Mouse (Mus musculus) limb, embryonic 15.5 days (tissue): Measurements from ENCODE around the gene Kcnk2. TPM values are rescaled to one million over a fixed set of nuclear protein-coding genes. Genes with fewer than 3 reads are reported as not detected.

ENCODE experiments used
- ATAC-seq: fragments of 200-750 bp; cut with Nextera tagmentation; 2 replicates; pipeline ENCODE4 v1.8.0; 2017; ENCODE audit warnings: low read depth, moderate TSS enrichment; ENCODE audit not compliant: insufficient number of reproducible peaks, low FRiP score, low TSS enrichment
- H3K27ac ChIP-seq: fragments of 300-500 bp; sonication (generic); 2 replicates; pipeline ENCODE4 v1.5.1; 2015; ENCODE audit warnings: moderate library complexity, mild to moderate bottlenecking, inconsistent platforms
- H3K27me3 ChIP-seq: fragments of 300-500 bp; sonication (generic); 2 replicates; pipeline ENCODE4 v1.6.1; 2015; ENCODE audit warnings: inconsistent platforms
- H3K36me3 ChIP-seq: fragments of 300-500 bp; sonication (generic); 2 replicates; pipeline ENCODE4 v1.6.1; 2015; ENCODE audit warnings: inconsistent platforms
- H3K4me1 ChIP-seq: fragments of 300-500 bp; sonication (generic); 2 replicates; pipeline ENCODE4 v1.6.1; 2015; ENCODE audit warnings: inconsistent platforms
- H3K4me2 ChIP-seq: fragments of 300-500 bp; sonication (generic); 2 replicates; pipeline ENCODE4 v1.6.1; 2015; ENCODE audit warnings: mild to moderate bottlenecking, inconsistent platforms
- H3K4me3 ChIP-seq: fragments of 300-500 bp; sonication (generic); 2 replicates; pipeline ENCODE4 v1.5.1; 2015; ENCODE audit warnings: mild to moderate bottlenecking, inconsistent platforms
- H3K9ac ChIP-seq: fragments of 300-500 bp; sonication (generic); 2 replicates; pipeline ENCODE4 v1.6.1; 2015; ENCODE audit warnings: inconsistent platforms
- H3K9me3 ChIP-seq: fragments of 300-500 bp; sonication (generic); 2 replicates; pipeline ENCODE4 v1.6.1; 2016; ENCODE audit warnings: inconsistent platforms
- WGBS: fragments of 180-500 bp; shearing (Covaris S2); methylation state at CpG from one replicate; pipeline ENCODE4 v1.1.7; 2015; 5-methylcytosine and 5-hydroxymethylcytosine counted together
- polyA plus RNA-seq: library from polyadenylated mRNA; unstranded; fragments of >200 nt; fragmentation: Nextera tagmentation; extraction: Ambion mirVana; gene quantifications from 2 replicates; pipeline ENCODE4 v1.2.1, GENCODE M21; 2015

Kcnk2 gene
- polyA plus RNA-seq, 1 experiment from 2014 or later = 9.3 TPM

DNA sequence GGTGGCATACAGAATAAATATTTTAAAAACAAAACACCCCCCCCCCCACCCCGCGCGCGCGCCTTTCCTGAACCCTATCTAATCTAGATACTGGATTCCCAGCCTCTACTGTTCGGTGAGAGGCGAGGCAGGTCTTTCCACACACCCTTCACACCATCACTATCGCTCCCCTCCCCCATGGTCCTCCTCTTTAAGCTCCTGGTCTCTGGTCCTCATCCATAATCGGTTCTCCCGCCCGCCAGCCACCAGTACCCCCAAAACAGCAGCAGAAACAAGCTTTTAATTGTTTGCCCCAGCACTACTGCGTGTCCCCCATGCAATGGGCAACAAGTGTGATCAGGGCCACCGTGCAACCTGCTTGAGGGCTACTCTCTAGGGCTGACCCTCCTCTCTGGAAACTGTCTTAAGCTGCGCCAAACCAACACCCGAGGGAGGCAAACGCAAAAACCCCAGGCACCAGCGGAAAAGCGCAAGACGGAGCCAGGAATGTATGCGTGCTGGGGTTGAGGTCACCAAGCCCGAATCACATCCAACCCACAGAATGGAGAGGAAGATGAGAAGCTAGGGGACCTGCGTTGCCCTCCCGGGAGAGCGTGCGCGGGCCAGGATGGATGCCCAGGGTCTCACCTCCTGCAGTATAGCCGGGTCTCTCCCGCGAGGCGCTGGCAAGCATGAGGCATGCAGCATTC lies 59.5 kb downstream of the Kcnk2 start:
- Histone ChIP-seq H3K4me2 (peak overlapping the region; percentile 99), H3K4me1 (peaks cover 15% of the 10 kb centered on the region), H3K27me3 (peaks cover 38% of the 10 kb centered on the region), H3K9me3 (no peaks in the 10 kb centered on the region), H3K9ac (peak overlapping the region; percentile 17; the same call in 1 of the 2 replicates), H3K27ac (no peak overlapping the region), H3K36me3 (no peaks in the 10 kb centered on the region), H3K4me3 (peak overlapping the region; percentile 66)
- no peak for ATAC-seq
- WGBS = 5% methylated on average over 30 of the region's 30 CpGs

DNA sequence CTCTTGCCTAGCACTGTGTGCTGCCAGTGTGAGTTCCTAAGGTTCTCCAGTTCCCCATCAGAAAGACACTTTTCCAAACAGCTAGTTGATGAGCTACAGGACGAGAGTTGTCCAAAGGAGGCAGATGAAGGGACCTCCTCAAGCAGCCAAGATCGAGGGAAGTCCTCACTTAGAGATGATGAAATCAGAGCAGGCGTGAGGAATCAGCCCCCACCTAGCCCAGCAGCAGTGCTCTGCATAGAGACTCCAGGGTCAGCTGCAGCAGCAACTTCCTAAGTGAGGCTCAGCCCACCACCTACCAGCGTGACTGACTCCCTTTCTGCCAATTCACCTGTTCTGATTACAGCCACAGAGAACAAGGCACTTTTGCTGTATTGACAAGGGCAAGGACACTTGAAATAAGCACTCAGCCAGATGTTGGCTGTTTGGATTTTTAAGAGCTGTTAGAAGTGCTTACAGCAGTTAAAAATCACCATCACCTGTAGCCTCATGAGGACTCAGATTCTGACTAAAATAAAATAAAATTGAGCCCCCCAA lies 60.6 kb downstream of the Kcnk2 start:
- 29% methylated on average over 4 of the region's 4 CpGs for WGBS
- Histone ChIP-seq H3K36me3 (no peaks in the 10 kb centered on the region), H3K27me3 (peaks cover 38% of the 10 kb centered on the region), H3K4me2 (no peak overlapping the region), H3K9ac (no peak overlapping the region), H3K4me1 (peaks cover 15% of the 10 kb centered on the region), H3K27ac (no peak overlapping the region), H3K4me3 (no peak overlapping the region), H3K9me3 (no peaks in the 10 kb centered on the region)
- no peak for ATAC-seq

DNA sequence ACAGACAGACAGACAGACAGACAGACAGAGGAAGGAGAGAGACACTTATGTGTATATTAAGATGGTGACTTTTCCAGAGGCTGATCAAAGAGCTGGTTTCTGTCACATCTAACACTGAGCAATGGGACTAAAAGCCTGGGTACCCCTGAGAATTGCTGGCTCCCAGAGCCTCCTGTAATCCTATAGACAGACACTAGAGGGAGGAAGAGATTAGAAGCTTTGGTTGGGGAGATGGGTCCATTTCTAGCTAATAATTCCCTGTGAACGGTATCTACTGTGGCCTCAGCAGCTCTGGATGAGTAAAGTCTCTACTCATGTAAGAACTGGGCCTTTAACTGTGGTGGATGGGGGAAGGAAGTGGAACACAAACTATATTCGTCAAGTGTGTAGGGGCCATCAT lies 86.2 kb downstream of the Kcnk2 start:
- no peaks in the 10 kb centered on the region for H3K27me3 ChIP-seq
- H3K36me3 ChIP-seq = no peaks in the 10 kb centered on the region
- ATAC-seq = no peak
- WGBS = 50% methylated on average over 2 of the region's 2 CpGs
- H3K9me3 ChIP-seq = no peaks in the 10 kb centered on the region
- no peak overlapping the region for H3K4me2 ChIP-seq
- H3K4me1 ChIP-seq = no peaks in the 10 kb centered on the region
- no peak overlapping the region for H3K4me3 ChIP-seq
- H3K9ac ChIP-seq = no peak overlapping the region
- H3K27ac ChIP-seq = no peak overlapping the region

DNA sequence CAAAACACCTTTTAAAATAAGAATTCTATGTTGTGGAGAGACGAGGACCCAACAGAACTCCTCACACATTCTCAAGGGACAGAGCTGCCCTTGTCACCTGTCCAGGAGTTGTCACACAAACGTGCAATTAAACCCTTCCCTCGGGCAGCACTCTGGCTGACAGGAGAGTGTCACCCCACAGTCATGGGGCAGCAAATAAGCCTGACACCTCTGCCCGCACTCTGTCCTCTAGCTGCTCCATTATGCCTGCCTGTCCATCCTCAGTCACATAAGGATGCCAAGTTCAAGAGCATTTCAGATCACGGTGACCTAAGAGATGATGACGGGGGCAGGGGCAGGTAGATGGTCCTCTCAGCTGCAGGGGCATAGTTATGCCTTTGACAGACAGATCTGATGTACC lies 87.6 kb downstream of the Kcnk2 start:
- Histone ChIP-seq H3K9me3 (no peaks in the 10 kb centered on the region), H3K4me1 (no peaks in the 10 kb centered on the region), H3K36me3 (no peaks in the 10 kb centered on the region), H3K27ac (no peak overlapping the region), H3K4me2 (no peak overlapping the region), H3K9ac (no peak overlapping the region), H3K27me3 (no peaks in the 10 kb centered on the region), H3K4me3 (no peak overlapping the region)
- no peak for ATAC-seq
- 53% methylated on average over 6 of the region's 6 CpGs for WGBS

DNA sequence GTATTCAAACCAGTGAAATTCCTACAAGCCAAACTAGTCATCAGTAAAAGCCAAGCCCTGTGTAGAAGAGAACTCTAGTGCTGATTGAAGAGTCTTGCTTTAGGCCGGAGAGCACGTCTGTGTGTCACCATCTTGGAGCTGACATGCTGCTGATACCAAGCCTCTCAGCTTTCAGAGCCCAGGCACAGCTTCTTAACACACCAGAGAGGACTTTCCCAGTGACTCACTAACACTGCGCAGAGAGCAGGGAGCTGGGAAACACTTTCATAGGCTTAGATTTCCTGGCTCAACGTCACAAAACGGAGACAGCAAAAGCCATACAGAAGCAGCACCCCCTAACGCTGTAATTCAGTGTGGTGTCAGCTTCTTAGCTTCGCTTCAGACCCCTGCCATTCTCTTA lies 88.3 kb downstream of the Kcnk2 start:
- no peak for ATAC-seq
- Histone ChIP-seq H3K9ac (no peak overlapping the region), H3K4me1 (no peaks in the 10 kb centered on the region), H3K4me2 (no peak overlapping the region), H3K36me3 (no peaks in the 10 kb centered on the region), H3K27ac (no peak overlapping the region), H3K27me3 (no peaks in the 10 kb centered on the region), H3K4me3 (no peak overlapping the region), H3K9me3 (no peaks in the 10 kb centered on the region)
- WGBS = 74% methylated on average over 7 of the region's 7 CpGs

DNA sequence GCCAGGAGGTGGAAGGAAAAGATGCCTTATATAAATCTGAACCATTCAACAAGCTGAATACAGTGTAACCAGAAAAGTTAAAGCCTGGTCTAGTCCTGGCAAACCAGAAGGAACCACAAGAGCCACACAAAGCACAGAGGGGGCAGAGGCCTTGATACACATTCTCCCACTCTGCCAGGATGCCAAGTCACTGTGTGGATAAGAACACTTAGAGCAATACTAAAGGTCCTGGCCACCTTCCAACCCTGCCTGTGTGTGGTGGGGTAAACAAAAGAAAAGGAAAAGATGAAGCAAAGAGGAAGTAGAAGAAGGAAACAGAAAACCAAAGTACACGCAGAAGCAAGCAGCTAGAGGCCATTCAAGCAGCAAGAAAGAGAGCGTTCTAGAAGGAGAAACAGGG lies 91.9 kb downstream of the Kcnk2 start:
- WGBS = 80% methylated on average over 2 of the region's 2 CpGs
- no peak for ATAC-seq
- H3K27me3 ChIP-seq = no peaks in the 10 kb centered on the region

DNA sequence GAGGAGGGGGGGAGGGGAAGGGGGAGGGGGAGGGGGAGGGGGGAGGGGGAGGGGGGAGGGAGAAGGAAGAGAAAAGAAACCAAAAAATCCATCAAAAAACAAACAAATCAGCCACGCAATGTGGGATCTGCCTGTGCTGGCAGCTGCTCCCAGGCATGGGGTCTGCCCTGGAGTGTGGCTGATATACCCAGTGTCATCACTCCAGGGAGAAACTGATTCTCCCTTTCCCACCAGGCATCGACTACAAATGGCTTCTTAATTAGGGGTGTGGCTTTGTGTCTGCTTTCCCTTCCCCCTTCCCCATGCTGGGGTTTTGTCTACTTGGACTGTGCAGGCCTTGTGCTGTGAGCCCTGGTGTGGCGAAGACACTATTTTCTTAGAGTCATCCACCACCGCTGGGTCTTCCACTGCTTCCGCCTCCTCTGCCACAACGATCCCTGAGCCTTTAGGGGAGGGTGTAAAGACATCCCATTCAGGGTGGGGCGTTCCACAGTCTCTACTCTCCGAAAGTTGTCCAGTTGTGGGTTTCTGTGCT lies 97.0 kb downstream of the Kcnk2 start:
- WGBS = 82% methylated on average over 8 of the region's 8 CpGs
- H3K4me3 ChIP-seq = no peak overlapping the region
- H3K4me2 ChIP-seq = no peak overlapping the region
- no peaks in the 10 kb centered on the region for H3K27me3 ChIP-seq
- no peaks in the 10 kb centered on the region for H3K4me1 ChIP-seq
- H3K9ac ChIP-seq = no peak overlapping the region
- H3K27ac ChIP-seq = no peak overlapping the region
- H3K9me3 ChIP-seq = no peaks in the 10 kb centered on the region
- no peak for ATAC-seq
- no peaks in the 10 kb centered on the region for H3K36me3 ChIP-seq

More for the DNA sequence above, 91.9 kb downstream of the Kcnk2 start:
- H3K27ac ChIP-seq = no peak overlapping the region
- H3K4me1 ChIP-seq = no peaks in the 10 kb centered on the region
- no peak overlapping the region for H3K4me3 ChIP-seq
- H3K9me3 ChIP-seq = no peaks in the 10 kb centered on the region
- no peak overlapping the region for H3K9ac ChIP-seq
- no peak overlapping the region for H3K4me2 ChIP-seq
- no peaks in the 10 kb centered on the region for H3K36me3 ChIP-seq

DNA sequence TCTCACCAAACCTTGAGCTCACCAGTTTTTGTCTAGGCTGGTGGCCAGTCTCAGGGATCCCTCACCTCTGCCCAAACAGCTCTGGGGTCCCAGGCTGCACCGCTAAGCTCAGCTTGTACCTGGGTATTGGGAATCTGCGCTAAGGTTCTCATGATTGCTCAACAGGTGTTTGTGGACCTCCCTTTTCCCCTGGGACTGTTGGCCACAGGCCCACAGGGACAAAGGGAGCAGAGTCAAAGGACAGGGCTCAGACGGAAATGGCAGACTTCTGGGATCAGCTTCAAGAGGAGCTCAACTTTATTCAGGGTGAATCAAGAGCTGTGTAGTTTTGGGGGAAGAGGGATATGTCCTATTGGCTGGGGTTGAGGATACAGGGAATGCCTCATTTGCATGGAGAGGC lies 99.1 kb downstream of the Kcnk2 start:
- H3K36me3 ChIP-seq = no peaks in the 10 kb centered on the region
- no peak for ATAC-seq
- H3K9ac ChIP-seq = no peak overlapping the region
- no peaks in the 10 kb centered on the region for H3K4me1 ChIP-seq
- no peaks in the 10 kb centered on the region for H3K9me3 ChIP-seq
- WGBS = 86% methylated on average over 3 of the region's 3 CpGs
- H3K4me3 ChIP-seq = no peak overlapping the region
- H3K4me2 ChIP-seq = no peak overlapping the region
- no peaks in the 10 kb centered on the region for H3K27me3 ChIP-seq
- H3K27ac ChIP-seq = no peak overlapping the region

DNA sequence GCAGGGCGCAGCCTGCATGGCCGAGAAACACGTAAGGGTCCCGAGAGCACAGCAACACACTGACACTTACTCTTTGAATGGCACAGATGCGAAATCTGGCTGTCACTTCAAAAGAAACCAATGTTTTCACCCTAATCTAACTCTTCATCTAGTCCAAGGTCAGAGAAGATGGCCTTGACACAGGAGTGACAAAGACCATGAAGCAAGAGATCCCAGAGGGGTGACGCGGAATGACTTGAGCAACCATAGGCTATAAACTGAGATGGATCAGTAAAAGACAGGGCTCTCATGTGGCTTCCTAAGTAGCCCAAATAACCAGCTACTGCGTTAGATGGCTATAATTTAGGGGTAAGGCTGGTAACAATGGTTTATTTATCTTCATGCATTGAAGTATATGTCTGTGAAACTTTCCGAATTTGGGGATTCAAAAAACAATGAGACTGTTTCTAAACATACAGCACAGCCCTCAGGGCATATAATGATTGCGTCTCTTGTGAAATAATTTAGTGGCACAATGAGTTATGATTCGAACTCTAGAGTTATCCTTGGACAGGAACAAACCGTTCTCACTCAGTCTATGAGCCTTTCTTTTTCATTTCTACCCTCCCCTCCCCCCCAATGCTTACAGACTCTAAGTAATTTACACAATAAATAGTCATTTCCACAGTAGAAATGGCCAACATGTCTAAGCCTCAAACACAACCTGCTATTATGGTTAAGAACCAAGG lies 108.2 kb downstream of the Kcnk2 start:
- H3K27me3 ChIP-seq = no peaks in the 10 kb centered on the region
- H3K4me2 ChIP-seq = no peak overlapping the region
- 72% methylated on average over 12 of the region's 12 CpGs for WGBS
- ATAC-seq = no peak
- no peaks in the 10 kb centered on the region for H3K4me1 ChIP-seq
- no peak overlapping the region for H3K27ac ChIP-seq
- H3K4me3 ChIP-seq = no peak overlapping the region
- H3K9me3 ChIP-seq = no peaks in the 10 kb centered on the region
- no peaks in the 10 kb centered on the region for H3K36me3 ChIP-seq
- no peak overlapping the region for H3K9ac ChIP-seq

DNA sequence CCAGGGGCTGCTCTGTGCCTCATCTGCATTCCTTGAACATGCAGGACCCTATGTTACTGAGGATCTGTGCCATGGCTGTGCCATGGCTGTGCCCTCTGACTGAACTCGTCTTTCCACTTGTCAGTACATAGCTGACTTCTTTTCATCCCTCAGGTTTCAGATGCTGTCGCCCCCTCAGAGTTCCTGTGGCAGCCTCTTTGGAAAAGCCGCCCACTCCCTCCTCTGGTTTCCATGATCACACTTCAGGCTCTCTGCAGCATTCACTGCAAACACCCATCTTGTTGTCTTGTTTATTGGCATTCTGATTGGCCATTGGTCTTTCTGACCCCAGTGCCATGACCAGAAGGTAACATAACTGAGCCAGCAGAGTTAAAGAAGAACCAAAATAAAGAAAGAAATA lies 111.2 kb downstream of the Kcnk2 start:
- no peak for ATAC-seq
- H3K4me2 ChIP-seq = no peak overlapping the region
- H3K27ac ChIP-seq = no peak overlapping the region
- no peak overlapping the region for H3K9ac ChIP-seq
- no peaks in the 10 kb centered on the region for H3K9me3 ChIP-seq
- no peaks in the 10 kb centered on the region for H3K4me1 ChIP-seq
- WGBS = 63% methylated on average over 3 of the region's 3 CpGs
- no peaks in the 10 kb centered on the region for H3K36me3 ChIP-seq
- H3K4me3 ChIP-seq = no peak overlapping the region
- no peaks in the 10 kb centered on the region for H3K27me3 ChIP-seq

DNA sequence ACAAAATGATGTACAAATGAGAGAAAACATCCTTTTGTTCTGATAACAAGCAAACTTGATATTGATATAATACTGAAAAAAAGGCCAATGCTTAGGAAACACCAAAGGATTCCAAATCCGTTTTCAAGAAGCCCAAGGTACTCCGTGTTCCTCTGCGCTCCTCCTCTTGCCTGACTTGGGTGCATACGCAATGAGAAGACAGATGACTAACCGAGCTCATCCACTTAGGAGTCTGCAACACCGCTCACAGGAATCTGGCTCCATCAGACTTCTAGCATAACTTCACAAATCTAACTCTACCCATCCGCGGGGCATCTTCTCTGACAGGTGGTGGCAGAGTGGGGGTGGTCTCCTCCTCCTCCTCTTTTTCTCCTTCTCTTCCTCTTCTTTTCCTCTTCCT lies 113.1 kb downstream of the Kcnk2 start:
- H3K9me3 ChIP-seq = no peaks in the 10 kb centered on the region
- no peak overlapping the region for H3K27ac ChIP-seq
- WGBS = 88% methylated on average over 8 of the region's 8 CpGs
- no peak overlapping the region for H3K9ac ChIP-seq
- H3K4me3 ChIP-seq = no peak overlapping the region
- H3K36me3 ChIP-seq = no peaks in the 10 kb centered on the region
- no peak overlapping the region for H3K4me2 ChIP-seq
- no peak for ATAC-seq
- H3K27me3 ChIP-seq = no peaks in the 10 kb centered on the region
- no peaks in the 10 kb centered on the region for H3K4me1 ChIP-seq

DNA sequence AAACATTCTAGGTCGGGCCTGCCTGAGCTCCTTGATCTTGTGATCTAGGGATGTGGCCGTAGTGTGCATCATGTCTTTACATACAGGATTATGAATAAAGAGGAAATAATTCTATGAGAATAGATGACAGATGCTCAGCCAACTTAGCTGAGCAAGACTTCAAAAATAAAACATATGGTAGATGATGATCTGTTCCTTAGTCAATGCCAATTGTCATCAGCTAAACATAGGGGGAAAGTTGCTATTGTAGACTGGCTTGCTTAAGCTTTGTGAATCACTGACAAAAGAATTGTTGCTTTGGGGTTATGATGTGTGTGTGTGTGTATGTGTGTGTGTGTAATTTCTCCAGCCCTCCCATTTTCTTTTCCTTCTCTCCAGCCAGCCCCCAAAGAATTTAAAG lies 129.8 kb downstream of the Kcnk2 start:
- H3K36me3 ChIP-seq = no peaks in the 10 kb centered on the region
- no peak overlapping the region for H3K9ac ChIP-seq
- H3K4me2 ChIP-seq = no peak overlapping the region
- H3K4me3 ChIP-seq = no peak overlapping the region
- no peaks in the 10 kb centered on the region for H3K4me1 ChIP-seq
- H3K27ac ChIP-seq = no peak overlapping the region
- WGBS = 79% methylated on average over 2 of the region's 2 CpGs
- no peaks in the 10 kb centered on the region for H3K27me3 ChIP-seq
- no peak for ATAC-seq
- H3K9me3 ChIP-seq = no peaks in the 10 kb centered on the region
